29 mouse cellular contexts compared by ENCODE assay signal in genomic region chr3:118537676-118538075, GRCm38 (mm10). TPM values are rescaled to one million over a fixed set of nuclear protein-coding genes. Genes with fewer than 3 reads are reported as not detected.
DNase-seq lines count a peak whose midpoint lies in the region; ATAC-seq and TF ChIP-seq lines count a peak whose summit lies in the region.
"Had no signal": no experiment of that assay in that cellular context is flagged by ENCODE, and none has a peak within 500 bp of the region (broad histone marks: within the 10 kb centered on the region; RNA-seq: fewer than 3 reads in every experiment).

No protein-coding gene starts in this region.

- H3K27me3 ChIP-seq in embryonic facial prominence, embryonic 12.5 days: no peaks in the 10 kb centered on the region
- 0 out of 2 replicates have a peak, but pooled peaks cover under 1% of the 10 kb centered on the region for H3K27me3 ChIP-seq in embryonic facial prominence, embryonic 10.5 days (replicated peaks; ENCODE audit: low read depth, poor library complexity, severe bottlenecking)
- H3K27me3 ChIP-seq in forebrain, embryonic 12.5 days: no peaks in the 10 kb centered on the region
- H3K27me3 ChIP-seq in forebrain, postnatal 0 days (ENCODE audit: insufficient read depth, low read length): no peaks in the 10 kb centered on the region
- H3K27me3 ChIP-seq: heart, embryonic 12.5 days; hindbrain, embryonic 15.5 days; limb, embryonic 12.5 days; liver, embryonic 15.5 days; neural tube, embryonic 13.5 days; Patski had no signal

- no peak for DNase-seq in embryonic facial prominence, embryonic 10.5 days (ENCODE audit: low spot score)
- DNase-seq in retina, postnatal 1 day: peak; percentile 4
- no peak for DNase-seq in retina, embryonic 14.5 days (ENCODE audit: low spot score)
- no peak for DNase-seq in forebrain, postnatal 0 days
- DNase-seq in urinary bladder, postnatal 4 days (ENCODE audit: low spot score in 2 of 2): no peak
- DNase-seq: adrenal gland, postnatal 10 days; cerebellum, adult 11 months; cerebellum, adult 9-11 months; gastrocnemius, adult 2 months; heart, adult 2 months; heart, postnatal 4 days; kidney, adult 18-20 months; layer of hippocampus, postnatal 36 days; lung, embryonic 14.5 days; lung, postnatal 14 days; thymus, adult 2 months; thymus, postnatal 36 days had no signal

- 42% methylated on average over 2 of the region's 2 CpGs for WGBS in embryonic facial prominence, embryonic 12.5 days
- 54% methylated on average over 2 of the region's 2 CpGs for WGBS in embryonic facial prominence, embryonic 10.5 days
- 30% methylated on average over 2 of the region's 2 CpGs for WGBS in forebrain, embryonic 12.5 days
- WGBS in forebrain, postnatal 0 days: 5% methylated on average over 2 of the region's 2 CpGs

- no peak overlapping the region for H3K4me2 ChIP-seq in embryonic facial prominence, embryonic 12.5 days (replicated peaks)
- no peak overlapping the region for H3K4me2 ChIP-seq in forebrain, embryonic 12.5 days
- H3K4me2 ChIP-seq in forebrain, postnatal 0 days (ENCODE audit: low read depth): no peak overlapping the region
- H3K4me2 ChIP-seq: heart, embryonic 12.5 days; hindbrain, embryonic 15.5 days; limb, embryonic 12.5 days; liver, embryonic 15.5 days; lung, embryonic 14.5 days; neural tube, embryonic 13.5 days had no signal

- H3K4me3 ChIP-seq in embryonic facial prominence, embryonic 12.5 days: no peak overlapping the region
- H3K4me3 ChIP-seq in embryonic facial prominence, embryonic 10.5 days: no peak overlapping the region
- H3K4me3 ChIP-seq in forebrain, embryonic 12.5 days (replicated peaks): no peak overlapping the region
- H3K4me3 ChIP-seq in forebrain, postnatal 0 days (ENCODE audit: low read depth, low read length): no peak overlapping the region
- H3K4me3 ChIP-seq: gastrocnemius, adult 2 months; heart, adult 2 months; heart, embryonic 12.5 days; hindbrain, embryonic 15.5 days; limb, embryonic 12.5 days; liver, embryonic 15.5 days; neural tube, embryonic 13.5 days had no signal

- no peaks in the 10 kb centered on the region for H3K4me1 ChIP-seq in embryonic facial prominence, embryonic 12.5 days
- H3K4me1 ChIP-seq in embryonic facial prominence, embryonic 10.5 days: peaks cover 8% of the 10 kb centered on the region
- no peaks in the 10 kb centered on the region for H3K4me1 ChIP-seq in forebrain, embryonic 12.5 days
- no peaks in the 10 kb centered on the region; the same call in 1 of the 2 replicates for H3K4me1 ChIP-seq in forebrain, postnatal 0 days (ENCODE audit: insufficient read depth)
- H3K4me1 ChIP-seq: heart, embryonic 12.5 days; hindbrain, embryonic 15.5 days; limb, embryonic 12.5 days; liver, embryonic 15.5 days; neural tube, embryonic 13.5 days had no signal

- ATAC-seq in embryonic facial prominence, embryonic 12.5 days (ENCODE audit: insufficient number of reproducible peaks, insufficient read depth, low FRiP score, low TSS enrichment): 0 out of 2 replicates have a peak, but pooled peaks have one; percentile 22
- ATAC-seq in forebrain, embryonic 12.5 days (ENCODE audit: low FRiP score): peak; percentile 42; the same call in 1 of the 2 replicates
- ATAC-seq in forebrain, postnatal 0 days: peak; percentile 28; the same call in 1 of the 2 replicates
- ATAC-seq: inflammation-experienced regulatory T-cells, adult 6 months; Patski had no signal

- H3K36me3 ChIP-seq in embryonic facial prominence, embryonic 12.5 days: no peaks in the 10 kb centered on the region
- no peaks in the 10 kb centered on the region for H3K36me3 ChIP-seq in embryonic facial prominence, embryonic 10.5 days (replicated peaks)
- H3K36me3 ChIP-seq in forebrain, embryonic 12.5 days (replicated peaks): no peaks in the 10 kb centered on the region
- peaks cover 1% of the 10 kb centered on the region; the same call in 1 of the 2 replicates for H3K36me3 ChIP-seq in forebrain, postnatal 0 days (ENCODE audit: insufficient read depth)
- H3K36me3 ChIP-seq: G1E; heart, embryonic 12.5 days; hindbrain, embryonic 15.5 days; limb, embryonic 12.5 days; liver, embryonic 15.5 days; neural tube, embryonic 13.5 days had no signal

- no peak overlapping the region for H3K27ac ChIP-seq in embryonic facial prominence, embryonic 12.5 days
- H3K27ac ChIP-seq in embryonic facial prominence, embryonic 10.5 days (replicated peaks): no peak overlapping the region
- H3K27ac ChIP-seq in forebrain, embryonic 12.5 days: no peak overlapping the region
- H3K27ac ChIP-seq in forebrain, postnatal 0 days (ENCODE audit: low read depth, low read length): no peak overlapping the region
- H3K27ac ChIP-seq: gastrocnemius, adult 2 months; heart, adult 2 months; hindbrain, embryonic 15.5 days; kidney, postnatal 0 days; limb, embryonic 12.5 days; liver, embryonic 15.5 days; neural tube, embryonic 13.5 days had no signal

- no peak overlapping the region for H3K9ac ChIP-seq in embryonic facial prominence, embryonic 12.5 days
- no peak overlapping the region for H3K9ac ChIP-seq in forebrain, embryonic 12.5 days
- no peak overlapping the region for H3K9ac ChIP-seq in forebrain, postnatal 0 days
- H3K9ac ChIP-seq: heart, embryonic 12.5 days; hindbrain, embryonic 15.5 days; limb, embryonic 12.5 days; liver, embryonic 15.5 days; lung, embryonic 14.5 days; neural tube, embryonic 13.5 days had no signal

- no peaks in the 10 kb centered on the region for H3K9me3 ChIP-seq in embryonic facial prominence, embryonic 12.5 days
- no peaks in the 10 kb centered on the region for H3K9me3 ChIP-seq in embryonic facial prominence, embryonic 10.5 days
- H3K9me3 ChIP-seq in forebrain, embryonic 12.5 days: no peaks in the 10 kb centered on the region
- no peaks in the 10 kb centered on the region for H3K9me3 ChIP-seq in forebrain, postnatal 0 days (ENCODE audit: low read length)
- H3K9me3 ChIP-seq: G1E; heart, embryonic 12.5 days; hindbrain, embryonic 15.5 days; limb, embryonic 12.5 days; liver, embryonic 15.5 days; neural tube, embryonic 13.5 days had no signal

- TF ChIP-seq CTCF in forebrain, postnatal 0 days (IDR thresholded peaks at IDR 0.05; ENCODE audit: low read depth): no peak

RNA-seq across cellular contexts. Expression of gene Dpyd, which starts 24.3 kb away (rescaled TPM):
- polyA plus RNA-seq in embryonic facial prominence, embryonic 12.5 days (2016; fragmentation: Nextera tagmentation; extraction: Ambion mirVana): 16.0 and 16.7 TPM in 2 replicates
- 6.6 and 7.0 TPM in 2 replicates for polyA plus RNA-seq in embryonic facial prominence, embryonic 10.5 days (2016; fragmentation: Nextera tagmentation; extraction: Ambion mirVana)
- 8.0 and 8.1 TPM in 2 replicates for polyA plus RNA-seq in forebrain, embryonic 12.5 days (2016; fragmentation: Nextera tagmentation; extraction: Ambion mirVana)
- 5.1 and 7.5 TPM in 2 replicates for total RNA-seq in forebrain, postnatal 0 days (2014; rRNA removed)
- 3.1 and 5.8 TPM in 2 replicates for polyA plus RNA-seq in forebrain, postnatal 0 days (2015; fragmentation: Nextera tagmentation; extraction: Ambion mirVana)
- total RNA-seq: common myeloid progenitor, adult 5-6 weeks had no signal
- polyA plus RNA-seq: G1E; inflammation-experienced regulatory T-cells, adult 6 months had no signal
